Mouse (Mus musculus) hindbrain, postnatal 0 days (tissue): ENCODE data around the gene Hspb2. TPM values are rescaled to one million over a fixed set of nuclear protein-coding genes. Genes with fewer than 3 reads are reported as not detected.
A peak's percentile ranks its signal among the peaks of the same experiment; 100 is the strongest.

Experiments
- ATAC-seq: fragments of 200-750 bp; cut with Nextera tagmentation; 2 replicates; pipeline ENCODE4 v1.8.0; 2017; ENCODE audit warnings: mild to moderate bottlenecking, moderate TSS enrichment, moderate library complexity
- DNase-seq: peaks from one replicate; pipeline ENCODE4 v3.0.0-alpha.2; 2015; ENCODE audit warnings: low spot score
- H3K27ac ChIP-seq: fragments of 300-500 bp; sonication (generic); 2 replicates; pipeline ENCODE4 v1.5.1; 2014; ENCODE audit warnings: mild to moderate bottlenecking
- H3K27me3 ChIP-seq: fragments of 300-500 bp; sonication (generic); 2 replicates; pipeline ENCODE4 v1.6.1; 2014; ENCODE audit warnings: low read length, mixed read lengths; ENCODE audit not compliant: insufficient read depth
- H3K36me3 ChIP-seq: fragments of 300-500 bp; sonication (generic); 2 replicates; pipeline ENCODE4 v1.6.1; 2014; ENCODE audit warnings: low read length, mixed read lengths; ENCODE audit not compliant: insufficient read depth
- H3K4me1 ChIP-seq: fragments of 300-500 bp; sonication (generic); 2 replicates; pipeline ENCODE4 v1.6.1; 2014; ENCODE audit warnings: antibody characterized with exemption, low read length, mixed read lengths; ENCODE audit not compliant: insufficient read depth
- H3K4me2 ChIP-seq: fragments of 300-500 bp; sonication (generic); 2 replicates; pipeline ENCODE4 v1.6.1; 2014; ENCODE audit warnings: low read depth, mild to moderate bottlenecking, low read length, moderate library complexity, mixed read lengths
- H3K4me3 ChIP-seq: fragments of 300-500 bp; sonication (generic); 2 replicates; pipeline ENCODE4 v1.5.1; 2014; ENCODE audit warnings: low read length
- H3K9ac ChIP-seq: fragments of 300-500 bp; sonication (generic); replicated peaks from 2 replicates; pipeline ENCODE4 v1.6.1; 2014; ENCODE audit warnings: mild to moderate bottlenecking, low read length, moderate library complexity, mixed read lengths
- H3K9me3 ChIP-seq: fragments of 300-500 bp; sonication (generic); 2 replicates; pipeline ENCODE4 v1.6.1; 2016; ENCODE audit warnings: low read length, mixed read lengths
- CTCF ChIP-seq: IDR thresholded peaks from 2 replicates; pipeline ENCODE4 v1.5.1; 2016; ENCODE audit warnings: antibody characterized with exemption, control low read depth, low read depth
- WGBS: fragments of 180-500 bp; shearing (Covaris S2); extraction: QIAGEN DNeasy Blood & Tissue Kit; methylation state at CpG from one replicate; pipeline ENCODE4 v1.1.7; 2014; 5-methylcytosine and 5-hydroxymethylcytosine counted together
- polyA plus RNA-seq: library from polyadenylated mRNA; unstranded; fragments of >200 nt; fragmentation: Nextera tagmentation; extraction: Ambion mirVana; gene quantifications from 2 replicates; pipeline ENCODE4 v1.2.1, GENCODE M21; 2015
- total RNA-seq: library from RNA; depleted of rRNA; stranded (reverse); fragments of >200 nt; gene quantifications from 2 replicates; pipeline ENCODE4 v1.2.3, GENCODE M21; 2014; rRNA removed

Gene Hspb2
- total RNA-seq, result 5.4 TPM in 1 of 2 replicates, not detected in the other
- 2.2 and 2.9 TPM in 2 replicates for polyA plus RNA-seq

DNA sequence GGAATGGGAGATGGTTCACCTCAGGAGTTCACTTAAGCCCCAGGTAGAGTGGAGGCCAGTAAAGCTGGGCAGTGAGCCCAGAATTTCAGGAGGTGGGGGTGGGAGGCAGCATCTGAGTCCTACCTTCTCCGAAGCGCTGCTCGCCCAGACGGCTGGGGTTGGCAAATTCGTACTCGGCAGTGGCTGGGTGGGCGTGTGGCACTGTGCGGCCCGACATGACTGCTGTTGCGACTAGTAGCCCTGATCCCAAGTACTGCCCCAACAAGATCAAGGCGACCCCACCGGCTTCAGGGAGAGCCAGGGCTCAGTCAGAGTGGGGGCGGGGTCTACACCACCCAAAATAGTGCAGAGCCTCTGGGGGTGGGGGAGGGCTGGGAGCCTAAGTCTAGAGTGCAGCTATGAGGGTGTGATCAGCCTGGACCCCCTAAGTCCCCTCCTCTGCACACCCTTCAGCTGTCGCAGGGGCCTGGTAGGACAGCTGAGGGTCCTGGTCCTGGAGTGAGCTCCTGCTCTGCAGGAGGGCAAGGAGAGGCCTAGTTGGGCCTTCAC, at the start of gene Hspb2:
Hspb2 (minus strand) TSS at position 301 of the 549 bp plus-strand sequence.
- no peak within 1 kb of the TSS; the same call in 1 of the 2 replicates for H3K9ac ChIP-seq
- H3K4me3 ChIP-seq, result no peak within 1 kb of the TSS
- DNase-seq (no peak), ATAC-seq (peak; percentile 51; the same call in 1 of the 2 replicates)
- H3K4me1 ChIP-seq, result peaks cover 9% of the 10 kb centered on the region
- peak within 1 kb of the TSS; percentile 16; the same call in 1 of the 2 replicates for H3K4me2 ChIP-seq
- TF ChIP-seq CTCF, result no peak
- no peaks in the 10 kb centered on the region for H3K36me3 ChIP-seq
- no peaks in the 10 kb centered on the region for H3K27me3 ChIP-seq
- peak within 1 kb of the TSS; percentile 26; the same call in 1 of the 2 replicates for H3K27ac ChIP-seq
- 50% methylated on average over 14 of the region's 14 CpGs for WGBS
- H3K9me3 ChIP-seq, result no peaks in the 10 kb centered on the region

DNA sequence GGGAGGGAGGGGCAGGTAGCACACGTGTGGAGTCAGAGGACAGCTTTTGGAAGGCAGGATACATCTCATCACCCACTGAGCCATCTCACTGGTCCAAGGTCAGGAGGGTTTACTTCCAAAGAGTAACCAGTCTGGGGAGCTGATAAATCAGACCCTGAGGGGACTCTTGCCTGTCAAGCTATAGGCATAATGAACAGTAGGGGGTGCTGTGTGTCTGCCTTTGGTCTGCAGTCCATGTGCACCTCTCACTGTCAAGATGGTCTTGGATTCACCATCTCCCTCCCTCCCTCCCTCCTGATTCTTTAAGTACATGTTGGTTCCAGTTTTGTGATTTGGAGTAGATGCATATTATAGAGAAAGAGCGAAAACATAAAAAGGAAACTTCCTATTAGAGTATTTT, 48.8 kb upstream of the Hspb2 start:
- WGBS, result 66% methylated on average over 2 of the region's 2 CpGs
- H3K9ac ChIP-seq, result no peak overlapping the region
- H3K4me1 ChIP-seq, result no peaks in the 10 kb centered on the region
- DNase-seq, result peak; percentile 65
- H3K27ac ChIP-seq, result no peak overlapping the region
- no peak overlapping the region for H3K4me3 ChIP-seq
- H3K36me3 ChIP-seq, result peaks cover 43% of the 10 kb centered on the region
- peak; percentile 56; the same call in 1 of the 2 replicates for ATAC-seq
- TF ChIP-seq CTCF, result peak; percentile 64
- no peaks in the 10 kb centered on the region for H3K27me3 ChIP-seq
- no peak overlapping the region for H3K4me2 ChIP-seq
- H3K9me3 ChIP-seq, result no peaks in the 10 kb centered on the region

DNA sequence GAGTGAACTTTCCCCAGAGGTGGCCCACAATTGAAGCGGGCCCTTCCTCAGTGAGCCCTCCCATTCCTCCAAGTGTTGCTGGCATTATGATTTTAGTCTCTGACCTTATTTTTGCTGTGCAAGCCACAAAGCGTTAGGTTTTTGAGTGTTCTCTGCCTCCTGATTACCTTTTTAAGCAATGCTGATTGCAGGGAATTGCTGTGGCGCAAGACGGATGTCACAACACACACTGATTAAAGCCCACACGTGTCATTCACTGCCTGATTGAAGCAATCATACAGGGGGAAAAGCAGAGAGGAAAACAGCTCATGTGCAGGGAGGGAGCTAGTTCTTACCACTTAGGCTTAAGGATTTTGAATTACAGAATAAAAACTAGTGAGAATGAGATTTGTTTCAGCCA, 46.2 kb upstream of the Hspb2 start:
- Histone ChIP-seq H3K36me3 (peaks cover 31% of the 10 kb centered on the region), H3K27ac (no peak overlapping the region), H3K4me2 (no peak overlapping the region), H3K9me3 (no peaks in the 10 kb centered on the region), H3K9ac (no peak overlapping the region), H3K4me1 (no peaks in the 10 kb centered on the region), H3K4me3 (no peak overlapping the region), H3K27me3 (no peaks in the 10 kb centered on the region)
- WGBS, result 80% methylated on average over 5 of the region's 5 CpGs
- no peak for ATAC-seq
- TF ChIP-seq CTCF, result no peak
- no peak for DNase-seq

DNA sequence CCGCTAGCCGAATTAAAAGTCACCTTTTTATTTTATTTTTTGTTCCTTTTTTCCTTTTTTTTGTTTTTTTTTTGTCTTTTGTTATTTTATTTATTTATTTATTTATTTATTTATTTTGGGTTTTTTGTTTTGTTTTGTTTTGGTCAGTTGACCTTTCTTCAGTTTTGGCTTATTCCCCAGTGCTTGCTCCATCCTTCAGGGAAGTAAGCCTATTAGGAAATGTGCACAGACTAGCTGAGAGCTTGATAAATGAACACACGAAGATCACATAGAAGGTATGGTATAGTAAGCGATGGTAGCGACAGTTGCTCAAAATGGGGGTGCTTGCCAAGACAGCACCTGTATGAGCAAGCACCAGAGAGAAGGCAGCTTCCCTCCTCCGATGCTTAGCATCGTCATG, 45.5 kb upstream of the Hspb2 start:
- ATAC-seq (no peak), DNase-seq (no peak)
- Histone ChIP-seq H3K9ac (no peak overlapping the region), H3K36me3 (peaks cover 25% of the 10 kb centered on the region; the same call in 1 of the 2 replicates), H3K9me3 (no peaks in the 10 kb centered on the region), H3K4me2 (no peak overlapping the region), H3K27ac (no peak overlapping the region), H3K4me1 (no peaks in the 10 kb centered on the region), H3K27me3 (no peaks in the 10 kb centered on the region), H3K4me3 (no peak overlapping the region)
- no peak for TF ChIP-seq CTCF
- WGBS, result 95% methylated on average over 7 of the region's 7 CpGs

DNA sequence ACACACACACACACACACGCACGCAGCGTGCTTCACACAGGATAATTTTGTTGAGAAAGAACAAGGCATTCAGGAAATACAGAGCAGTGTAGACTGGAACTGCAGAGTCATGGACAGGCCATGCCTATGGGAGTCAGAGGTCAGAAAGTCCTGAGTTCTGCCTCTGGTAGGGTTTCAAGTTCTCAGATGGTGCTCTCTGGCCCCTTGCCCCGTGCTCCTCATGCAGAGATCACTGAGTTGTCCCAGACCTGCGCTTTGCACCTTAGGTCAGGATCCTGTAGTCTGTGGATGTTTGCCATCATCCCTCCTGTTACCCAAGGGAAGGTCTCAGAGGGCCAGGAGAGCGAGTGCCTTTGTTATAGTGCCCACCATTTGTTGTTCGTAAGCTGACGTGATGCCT, 44.6 kb upstream of the Hspb2 start:
- DNase-seq (no peak), ATAC-seq (no peak)
- Histone ChIP-seq H3K4me1 (no peaks in the 10 kb centered on the region), H3K4me3 (no peak overlapping the region), H3K27ac (no peak overlapping the region), H3K9ac (no peak overlapping the region), H3K4me2 (no peak overlapping the region), H3K9me3 (no peaks in the 10 kb centered on the region), H3K36me3 (peaks cover 26% of the 10 kb centered on the region), H3K27me3 (no peaks in the 10 kb centered on the region)
- WGBS, result 86% methylated on average over 8 of the region's 8 CpGs
- no peak for TF ChIP-seq CTCF

DNA sequence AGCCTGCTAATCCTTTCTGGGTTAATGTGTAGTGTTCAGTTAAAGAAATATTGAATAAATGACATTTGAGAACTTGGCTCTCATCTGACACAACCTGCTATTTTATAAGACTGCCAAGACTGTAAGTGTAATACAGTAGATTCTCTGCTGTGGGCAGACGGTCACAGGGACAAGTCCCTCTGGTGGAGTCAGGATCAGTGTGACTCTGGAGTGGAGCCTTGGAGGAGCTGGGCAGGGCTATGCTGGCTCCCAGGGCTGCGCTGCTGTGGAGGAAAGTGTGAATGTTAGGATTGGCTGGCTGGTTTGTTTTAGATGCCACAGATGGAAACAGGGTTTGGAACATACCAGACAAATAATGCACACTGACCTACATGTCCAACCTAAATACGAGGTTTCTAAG, 43.1 kb upstream of the Hspb2 start:
- no peak for ATAC-seq
- no peak overlapping the region for H3K4me3 ChIP-seq
- DNase-seq, result no peak
- H3K27ac ChIP-seq, result no peak overlapping the region
- H3K36me3 ChIP-seq, result peaks cover 19% of the 10 kb centered on the region
- H3K4me1 ChIP-seq, result no peaks in the 10 kb centered on the region
- WGBS, result 90% methylated on average over 3 of the region's 3 CpGs
- TF ChIP-seq CTCF, result no peak
- no peaks in the 10 kb centered on the region for H3K27me3 ChIP-seq
- H3K9me3 ChIP-seq, result no peaks in the 10 kb centered on the region
- no peak overlapping the region for H3K4me2 ChIP-seq
- H3K9ac ChIP-seq, result no peak overlapping the region

DNA sequence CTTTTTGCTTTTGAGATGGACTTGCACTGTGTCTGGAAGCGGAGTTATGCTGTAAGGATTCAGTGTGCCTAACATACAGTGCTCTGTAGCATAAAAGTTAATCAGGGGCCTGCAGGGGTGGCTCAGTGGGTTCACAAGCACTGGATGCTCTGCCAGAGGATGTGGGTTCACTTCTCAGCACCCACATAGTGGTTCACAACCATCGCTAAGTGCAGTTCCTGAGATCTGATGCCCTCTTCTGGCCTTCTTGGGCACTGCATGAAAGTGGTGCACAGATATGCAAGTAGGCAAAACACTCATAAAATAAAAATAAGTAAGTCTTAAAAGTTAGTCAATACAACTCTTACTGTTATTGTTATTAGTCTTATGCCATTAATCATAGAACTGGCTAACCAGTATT, 30.0 kb upstream of the Hspb2 start:
- H3K9me3 ChIP-seq, result no peaks in the 10 kb centered on the region
- peak; percentile 45 for DNase-seq
- no peak for ATAC-seq
- no peak overlapping the region for H3K4me2 ChIP-seq
- no peak overlapping the region for H3K4me3 ChIP-seq
- no peak overlapping the region for H3K9ac ChIP-seq
- H3K4me1 ChIP-seq, result no peaks in the 10 kb centered on the region
- H3K36me3 ChIP-seq, result peaks cover 66% of the 10 kb centered on the region
- 72% methylated on average over 2 of the region's 2 CpGs for WGBS
- TF ChIP-seq CTCF, result peak; percentile 61
- H3K27me3 ChIP-seq, result no peaks in the 10 kb centered on the region
- no peak overlapping the region for H3K27ac ChIP-seq
